Mouse (Mus musculus) T-helper 1 cell (primary cell): Measurements from ENCODE around the gene Tmod2.

Experiments used
- in situ Hi-C: fragments of 300-600 bp; cut with MboI, MseI; formaldehyde crosslinking; loops from one replicate; pipeline ENCODE4 v1.15.1; 2025; ENCODE audit warnings: high pct_unique_total_duplicates

Tmod2 gene

DNA sequence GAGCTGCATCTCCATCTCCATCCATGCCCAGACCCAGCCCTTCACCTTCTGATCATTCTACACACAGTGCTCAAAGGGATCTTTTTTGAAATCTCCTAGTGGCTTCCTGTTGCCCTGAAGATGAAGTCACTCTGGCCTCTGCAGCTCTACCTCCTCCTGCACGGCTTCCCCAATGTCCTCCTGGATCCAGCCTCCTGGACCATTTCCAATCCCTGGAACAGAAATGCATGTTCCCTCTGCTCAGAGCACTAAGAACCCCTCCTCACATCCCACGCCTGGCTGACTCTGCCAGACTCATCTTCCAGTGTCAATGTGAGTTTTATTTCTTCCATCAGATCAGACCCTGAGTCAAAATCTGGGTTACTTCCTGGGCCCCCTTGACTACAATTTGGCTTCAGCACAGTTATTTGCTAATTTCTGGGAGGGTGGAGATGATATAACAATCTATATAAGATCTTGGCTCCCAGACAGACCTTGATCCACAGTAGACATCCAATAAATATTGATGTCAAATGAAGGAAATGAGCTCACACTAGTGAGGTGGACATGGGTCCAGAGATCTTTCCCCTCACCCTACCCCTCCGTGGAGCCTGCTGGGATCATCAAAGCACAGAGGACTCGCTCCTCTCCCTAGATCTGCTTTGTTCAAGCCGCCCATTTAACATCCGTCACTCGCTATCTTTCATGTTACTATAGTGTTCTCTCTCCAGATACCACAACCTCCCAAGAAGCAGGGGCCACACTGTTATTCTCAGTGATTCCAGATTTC lies 10.8 kb downstream of the Tmod2 start:
- in situ Hi-C loops, result no loop called here

- in situ Hi-C loops, result no loop called here
Observed at GRCm38 (mm10) chr9:75599191-75599841, 11.8 kb downstream of the Tmod2 start.

DNA sequence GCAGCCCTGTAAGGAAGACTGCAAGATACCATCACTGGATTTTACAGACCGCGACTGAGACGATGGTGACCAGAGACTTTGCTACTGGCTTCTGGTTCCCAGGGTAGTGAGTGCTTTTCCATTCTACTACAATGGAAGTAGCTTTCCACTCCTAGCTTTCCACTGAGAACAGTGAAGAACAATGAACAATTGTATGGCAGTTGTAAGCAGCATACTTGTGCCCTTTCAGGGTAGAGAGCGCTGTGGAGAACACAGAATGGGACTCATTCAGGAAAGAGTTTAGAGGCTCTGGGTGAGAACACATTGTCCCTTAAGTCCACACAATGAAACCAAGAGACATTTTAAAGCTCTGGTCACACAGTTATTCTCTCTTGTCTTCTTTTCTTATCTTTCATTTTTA lies 13.5 kb downstream of the Tmod2 start:
- in situ Hi-C loops, result no loop called here

- in situ Hi-C loops, result no loop called here
Observed at GRCm38 (mm10) chr9:75597036-75597435, 14.1 kb downstream of the Tmod2 start.

DNA sequence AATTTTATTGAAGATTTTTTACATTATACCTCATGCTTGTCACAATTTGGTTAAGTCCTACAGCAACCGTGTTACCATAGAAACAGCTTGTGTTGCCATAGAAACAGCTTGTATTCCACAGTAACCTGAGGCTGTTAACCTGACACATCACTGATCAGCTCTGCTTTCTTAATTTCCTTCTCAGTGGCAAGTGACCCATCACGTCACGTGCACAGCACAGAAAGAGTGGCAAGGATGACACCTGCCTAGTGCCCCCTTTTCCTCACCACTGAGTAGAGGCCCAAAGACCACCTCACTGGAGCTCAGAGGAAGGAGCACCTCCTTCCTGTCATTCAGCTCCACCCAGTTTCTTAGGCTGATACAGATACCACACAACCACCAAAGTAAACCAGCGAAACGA lies 17.6 kb downstream of the Tmod2 start:
- in situ Hi-C loops, result no loop called here

- in situ Hi-C loops, result loop anchor here (5.0 kb wide), 1 partner anchor 73 kb away; no protein-coding TSS in a partner anchor
Observed at GRCm38 (mm10) chr9:75589850-75590790, 21.0 kb downstream of the Tmod2 start.

- in situ Hi-C loops, result no loop called here
Observed at GRCm38 (mm10) chr9:75581694-75582350, 29.3 kb downstream of the Tmod2 start.

DNA sequence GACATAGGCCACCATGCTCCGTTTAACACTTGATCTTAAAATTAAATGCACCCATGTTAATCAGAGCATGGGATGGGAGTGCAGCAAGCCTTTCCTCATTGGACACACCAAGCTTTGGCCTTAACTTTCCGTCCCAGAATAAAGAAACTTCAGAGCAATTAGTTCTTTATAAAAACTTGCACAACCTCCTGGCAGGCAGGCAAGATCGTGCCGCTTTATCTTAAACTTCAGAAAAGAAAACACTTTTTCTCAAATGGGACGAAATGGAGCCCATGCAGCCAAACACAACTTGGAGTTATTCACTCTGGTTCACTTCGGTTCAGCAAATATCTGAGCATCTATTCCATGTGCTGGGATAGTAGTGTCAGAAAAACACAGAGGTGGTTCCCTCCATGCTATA lies 31.8 kb downstream of the Tmod2 start:
- in situ Hi-C loops, result no loop called here

GRCm38 (mm10) chr9:75571036-75571942 lies 39.8 kb downstream of the Tmod2 start:
- in situ Hi-C loops, result no loop called here

DNA sequence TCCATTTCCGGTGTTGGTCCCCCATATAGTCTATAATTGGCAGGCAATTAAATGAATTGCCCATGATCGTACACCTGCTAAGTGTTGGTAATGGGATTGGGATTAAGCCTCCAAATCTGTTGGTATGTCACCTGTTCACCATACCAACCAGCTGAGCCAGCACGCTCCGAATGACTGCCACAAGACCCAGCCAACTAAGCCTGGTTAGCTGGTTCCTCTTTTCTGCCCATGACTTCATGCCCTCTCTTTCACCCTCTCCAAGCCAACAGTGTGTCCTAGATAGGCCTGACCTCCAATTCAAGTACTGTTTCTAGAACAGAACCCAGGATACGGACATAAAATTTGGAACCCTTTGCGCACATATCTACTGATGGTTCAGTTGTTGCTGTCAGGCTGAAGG lies 42.7 kb downstream of the Tmod2 start:
- in situ Hi-C loops, result no loop called here

GRCm38 (mm10) chr9:75564892-75565291 lies 46.2 kb downstream of the Tmod2 start:
- in situ Hi-C loops, result no loop called here

DNA sequence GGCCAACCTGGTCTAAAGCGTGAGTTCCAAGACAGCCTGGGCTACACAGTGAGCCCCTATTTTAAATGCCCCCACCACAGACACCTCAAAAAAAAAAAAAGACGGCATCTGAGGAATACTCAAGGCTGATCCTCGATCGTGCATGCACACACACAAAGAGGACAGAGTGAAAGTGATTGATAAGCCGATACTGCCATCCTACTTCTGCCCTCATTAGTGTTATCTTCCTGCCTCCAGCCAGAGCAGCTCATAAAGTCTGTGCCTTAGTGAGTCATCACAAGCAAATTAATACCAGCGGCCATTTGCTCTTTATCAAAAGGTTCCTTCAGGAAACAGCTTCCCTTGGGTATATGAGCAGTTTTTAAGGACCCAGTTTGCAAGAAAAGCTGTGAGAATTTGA lies 47.5 kb downstream of the Tmod2 start:
- in situ Hi-C loops, result no loop called here

- in situ Hi-C loops, result no loop called here
Observed at GRCm38 (mm10) chr9:75563176-75563575, 47.9 kb downstream of the Tmod2 start.

DNA sequence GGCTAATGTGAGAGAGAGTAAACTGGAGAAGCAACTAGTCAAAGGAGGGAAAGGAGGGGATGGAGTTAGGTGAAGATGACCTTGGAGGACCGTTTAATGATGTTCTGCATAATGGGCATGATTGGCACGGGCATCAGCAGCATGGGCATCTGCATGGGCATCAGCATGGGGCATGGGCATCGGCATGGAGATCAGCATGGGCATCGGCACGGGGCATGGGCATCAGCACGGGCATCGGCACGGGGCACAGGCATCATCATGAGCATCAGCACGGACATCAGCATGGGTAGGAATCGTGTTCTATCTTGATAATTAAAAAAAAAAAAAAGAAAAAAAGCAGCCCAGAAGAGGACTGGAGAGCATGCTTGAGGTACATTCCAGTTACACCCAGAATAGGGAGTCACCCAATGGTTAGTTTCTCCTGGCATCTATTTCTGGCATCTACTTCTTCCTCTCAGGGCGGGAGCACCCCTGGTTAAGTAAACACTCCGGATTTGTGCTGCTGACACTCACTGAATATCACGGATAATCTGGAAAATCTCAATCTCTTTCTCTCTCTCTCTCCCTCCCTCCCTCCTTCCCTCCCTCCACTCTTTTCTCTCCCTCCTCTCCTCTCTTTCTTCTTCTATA lies 50.0 kb downstream of the Tmod2 start:
- in situ Hi-C loops, result no loop called here

GRCm38 (mm10) chr9:75560353-75560752 lies 50.8 kb downstream of the Tmod2 start:
- in situ Hi-C loops, result no loop called here

DNA sequence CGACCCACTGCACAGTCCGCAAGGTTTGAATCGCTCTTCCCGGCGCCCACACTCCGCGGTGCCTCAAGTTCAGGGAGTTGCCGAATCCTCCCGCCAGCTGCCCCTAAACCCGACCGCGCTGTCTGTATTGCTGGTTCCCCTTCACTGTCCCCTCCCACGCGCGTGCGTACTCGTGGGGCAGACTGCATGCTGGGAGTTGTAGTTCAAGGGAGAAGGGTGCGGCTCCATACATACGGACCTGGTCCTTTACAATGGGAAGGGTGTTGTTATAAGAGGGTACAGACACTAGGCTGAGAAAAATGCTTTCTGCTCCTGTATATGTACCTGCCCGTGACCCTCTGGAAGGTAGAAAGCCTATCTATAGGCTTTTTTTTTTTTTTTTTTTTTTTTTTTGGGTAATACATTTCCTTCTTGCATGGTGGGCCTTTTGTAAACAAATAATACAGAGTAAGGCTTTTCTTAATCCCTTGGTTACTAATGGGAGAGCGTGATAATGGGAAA lies 51.6 kb downstream of the Tmod2 start, which contains the start of gene Tmod3:
Gene Tmod3 (minus strand): TSS at position 146 of the 501 bp plus-strand sequence.
- in situ Hi-C loops, result no loop called here

DNA sequence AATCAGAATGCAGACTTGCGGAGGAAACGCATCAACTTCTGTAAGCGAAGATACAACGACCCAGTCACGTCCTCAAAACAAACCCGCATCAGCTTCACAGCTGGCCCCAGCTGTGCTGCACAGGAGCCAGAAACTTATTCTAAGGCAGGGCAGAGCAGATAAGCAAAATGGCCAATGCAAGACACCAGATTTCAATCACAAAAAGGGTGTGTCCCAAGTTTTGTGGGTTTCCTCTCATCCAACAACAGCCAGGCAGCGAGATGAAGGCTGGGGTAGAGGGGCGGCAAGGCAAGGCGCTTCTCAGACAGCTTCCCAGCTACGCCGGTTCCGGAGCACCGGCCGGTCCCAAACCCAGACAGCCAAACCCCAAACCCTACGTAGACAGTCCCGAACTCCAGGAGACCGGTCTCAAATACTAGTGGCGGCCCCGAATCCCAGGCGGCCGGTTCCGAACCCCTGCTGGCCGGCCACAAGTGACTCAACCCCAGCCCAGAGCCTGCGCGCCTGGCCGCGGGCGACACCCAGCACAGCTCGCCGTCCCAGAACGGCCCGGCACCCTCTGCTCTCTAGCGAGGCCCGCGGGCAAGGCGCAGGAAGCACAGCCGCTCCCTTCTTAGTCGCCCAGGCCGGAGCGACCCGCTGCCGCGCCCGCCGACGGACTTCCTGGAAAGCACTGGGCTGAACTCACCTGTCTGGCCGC lies 52.2 kb downstream of the Tmod2 start:
- in situ Hi-C loops, result no loop called here

- in situ Hi-C loops, result no loop called here
Observed at GRCm38 (mm10) chr9:75558360-75558759, 52.8 kb downstream of the Tmod2 start.

GRCm38 (mm10) chr9:75553719-75554118 lies 57.4 kb downstream of the Tmod2 start:
- in situ Hi-C loops, result no loop called here
